Mouse (Mus musculus) liver, embryonic 14.5 days (tissue): ENCODE data around the gene Dhrs3. TPM values are rescaled to one million over a fixed set of nuclear protein-coding genes. Genes with fewer than 3 reads are reported as not detected.

ENCODE experiments used
- ATAC-seq: fragments of 200-750 bp; cut with Nextera tagmentation; 2 replicates; pipeline ENCODE4 v1.8.0; 2017; ENCODE audit warnings: moderate number of reproducible peaks, mild to moderate bottlenecking, moderate library complexity; ENCODE audit not compliant: insufficient read depth
- DNase-seq, 3 experiments: peaks; one replicate each; pipeline ENCODE4 v3.0.0-alpha.2; 2012 to 2013; ENCODE audit warnings: low read depth in 3 of 3, low spot score in 3 of 3
- H3K27ac ChIP-seq: fragments of 300-500 bp; sonication (generic); 2 replicates; pipeline ENCODE4 v1.5.1; 2014; ENCODE audit warnings: moderate library complexity, mild to moderate bottlenecking, control low read depth, inconsistent platforms
- H3K27me3 ChIP-seq: fragments of 300-500 bp; sonication (generic); 2 replicates; pipeline ENCODE4 v1.6.1; 2014; ENCODE audit warnings: mild to moderate bottlenecking, low read length, moderate library complexity; ENCODE audit not compliant: control insufficient read depth, insufficient read depth
- H3K36me3 ChIP-seq: fragments of 300-500 bp; sonication (generic); replicated peaks from 2 replicates; pipeline ENCODE4 v1.6.1; 2014; ENCODE audit warnings: low read depth; ENCODE audit not compliant: control insufficient read depth, insufficient read depth
- H3K4me1 ChIP-seq, 2 experiments: fragments of 200-500 bp in 1 of 2; fragments of 300-500 bp in 1 of 2; sonication (generic) in 1 of 2; replicated peaks; 2 replicates each; pipeline ENCODE4 v1.6.1; 2012 to 2014; ENCODE audit warnings: antibody characterized with exemption in 1 of 2, inconsistent platforms in 1 of 2, low read length in 1 of 2; ENCODE audit not compliant: control insufficient read depth in 2 of 2, insufficient read depth in 2 of 2
- H3K4me2 ChIP-seq: fragments of 300-500 bp; sonication (generic); 2 replicates; pipeline ENCODE4 v1.6.1; 2014; ENCODE audit warnings: low read depth, mild to moderate bottlenecking, control low read depth, moderate library complexity
- H3K4me3 ChIP-seq, 2 experiments: fragments of 200-500 bp in 1 of 2; fragments of 300-500 bp in 1 of 2; sonication (generic) in 1 of 2; 2 replicates each; pipeline ENCODE4 v1.5.1; 2012 to 2014; ENCODE audit warnings: low read depth in 2 of 2, low read length in 2 of 2, mild to moderate bottlenecking in 2 of 2, control low read depth in 1 of 2, inconsistent platforms in 1 of 2, moderate library complexity in 1 of 2; ENCODE audit not compliant: insufficient read depth in 1 of 2
- H3K9ac ChIP-seq: fragments of 300-500 bp; sonication (generic); replicated peaks from 2 replicates; pipeline ENCODE4 v1.6.1; 2014; ENCODE audit warnings: mild to moderate bottlenecking, control low read depth, moderate library complexity
- H3K9me3 ChIP-seq: fragments of 300-500 bp; sonication (generic); 2 replicates; pipeline ENCODE4 v1.6.1; 2016; ENCODE audit warnings: low read length, mixed read lengths; ENCODE audit not compliant: control insufficient read depth
- CTCF ChIP-seq: IDR thresholded peaks from 2 replicates; pipeline ENCODE4 v1.5.1; 2016; ENCODE audit warnings: antibody characterized with exemption, low read depth, control low read depth
- EP300 ChIP-seq: IDR thresholded peaks from 2 replicates; pipeline ENCODE4 v1.6.1; 2016; ENCODE audit warnings: antibody characterized with exemption, low read depth
- WGBS: fragments of 180-500 bp; shearing (Covaris S2); extraction: QIAGEN DNeasy Blood & Tissue Kit; methylation state at CpG from one replicate; pipeline ENCODE4 v1.1.7; 2014; ENCODE audit not compliant: insufficient replicate concordance; 5-methylcytosine and 5-hydroxymethylcytosine counted together
- polyA plus RNA-seq, 2 experiments: library from polyadenylated mRNA; depleted of rRNA in 1 of 2; stranded (reverse) in 1 of 2; unstranded in 1 of 2; fragments of >200 nt; fragmentation: Nextera tagmentation in 1 of 2; extraction: Ambion mirVana in 1 of 2; gene quantifications; 2 replicates each; pipeline versions ENCODE4 v1.2.1 to v1.2.3; 2012 to 2014

The Dhrs3 gene
- polyA plus RNA-seq, 2 experiments = 12.5 to 21.3 TPM

DNA sequence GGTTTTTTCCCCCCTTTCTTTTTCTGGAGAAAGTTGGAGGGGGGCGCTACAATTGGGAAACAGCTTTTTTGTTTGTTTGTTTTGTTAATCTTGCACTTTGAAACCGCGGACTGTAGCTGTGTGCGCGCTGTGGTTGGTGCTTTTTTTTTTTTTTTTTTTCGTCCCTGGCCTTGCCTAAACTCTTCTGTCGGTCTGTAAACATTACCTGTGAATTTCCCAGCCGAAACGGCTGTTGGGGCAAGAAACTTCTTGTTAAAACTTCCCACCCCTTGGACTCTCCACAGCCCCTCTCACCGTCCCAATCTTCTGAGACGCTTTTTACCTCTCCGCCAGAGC, 278 bp downstream of the Dhrs3 start:
- no peaks in the 10 kb centered on the region for H3K36me3 ChIP-seq
- no peak for ATAC-seq
- no peak for TF ChIP-seq CTCF
- TF ChIP-seq EP300 = no peak

DNA sequence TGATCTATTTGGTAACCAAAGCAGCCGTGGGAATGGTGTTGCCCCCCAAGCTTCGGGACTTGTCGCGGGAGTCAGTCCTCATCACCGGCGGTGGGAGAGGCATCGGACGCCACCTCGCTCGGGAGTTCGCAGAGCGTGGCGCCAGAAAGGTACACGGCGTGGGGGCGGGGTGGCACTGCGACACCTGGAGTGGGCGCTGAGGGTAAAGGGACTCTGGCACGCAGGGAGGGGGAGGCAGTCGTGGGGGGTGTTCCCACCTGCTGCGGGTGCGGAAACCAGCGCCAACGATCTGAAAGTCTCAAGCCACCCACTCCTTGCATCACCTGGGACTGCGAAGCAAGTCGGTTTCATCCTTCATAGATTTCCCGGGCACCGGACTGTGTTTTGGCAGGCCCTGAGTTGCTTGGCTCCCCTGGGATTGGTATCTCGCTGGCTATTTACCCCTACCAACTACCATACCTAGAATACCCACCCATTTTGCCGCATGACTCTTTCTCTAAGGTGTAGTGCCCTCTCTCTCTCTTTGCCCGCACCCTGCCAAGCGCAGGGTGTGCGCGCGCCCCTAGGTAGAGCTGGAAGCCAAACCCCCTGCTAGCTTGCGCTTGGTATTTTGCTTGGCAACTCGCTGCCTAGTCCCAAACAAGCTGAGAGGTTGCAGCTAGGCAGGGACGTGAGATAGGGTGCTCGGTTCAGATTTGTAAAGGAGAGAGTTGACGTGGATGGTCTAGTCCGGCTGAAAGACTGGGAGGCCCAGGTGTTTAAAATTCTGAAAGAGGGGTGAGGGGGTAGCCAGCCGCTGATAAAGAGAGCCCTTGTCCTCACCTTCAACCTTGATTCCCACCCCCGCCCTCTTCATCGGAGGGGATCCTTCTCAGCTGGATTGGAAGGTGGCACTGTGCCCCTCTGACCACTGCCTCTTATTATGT, 1.2 kb downstream of the Dhrs3 start:
- Histone ChIP-seq H3K4me2 (peak overlapping the region; percentile 72), H3K4me1 (peaks cover 0 to 8% of the 10 kb centered on the region in 2 experiments; a peak in 3 of 4 replicates), H3K9ac (peak overlapping the region; percentile 28), H3K27ac (no peak overlapping the region), H3K36me3 (no peaks in the 10 kb centered on the region), H3K9me3 (no peaks in the 10 kb centered on the region), H3K4me3 (peak overlapping the region; percentile 56 to 59), H3K27me3 (peaks cover 33% of the 10 kb centered on the region)
- DNase-seq = no peak
- 2% methylated on average over 44 of the region's 44 CpGs for WGBS
- TF ChIP-seq CTCF (no peak), EP300 (no peak)
- ATAC-seq = no peak

More for the DNA sequence above, 278 bp downstream of the Dhrs3 start:
- Histone ChIP-seq H3K4me2 (peak overlapping the region; percentile 72), H3K4me3 (peak overlapping the region; percentile 56 to 59), H3K27me3 (peaks cover 33% of the 10 kb centered on the region), H3K4me1 (peaks cover 0 to 6% of the 10 kb centered on the region in 2 experiments; a peak in 3 of 4 replicates), H3K9me3 (no peaks in the 10 kb centered on the region), H3K9ac (peak overlapping the region; percentile 28), H3K27ac (no peak overlapping the region)
- no peak for DNase-seq
- under 1% methylated on average over 12 of the region's 12 CpGs for WGBS

DNA sequence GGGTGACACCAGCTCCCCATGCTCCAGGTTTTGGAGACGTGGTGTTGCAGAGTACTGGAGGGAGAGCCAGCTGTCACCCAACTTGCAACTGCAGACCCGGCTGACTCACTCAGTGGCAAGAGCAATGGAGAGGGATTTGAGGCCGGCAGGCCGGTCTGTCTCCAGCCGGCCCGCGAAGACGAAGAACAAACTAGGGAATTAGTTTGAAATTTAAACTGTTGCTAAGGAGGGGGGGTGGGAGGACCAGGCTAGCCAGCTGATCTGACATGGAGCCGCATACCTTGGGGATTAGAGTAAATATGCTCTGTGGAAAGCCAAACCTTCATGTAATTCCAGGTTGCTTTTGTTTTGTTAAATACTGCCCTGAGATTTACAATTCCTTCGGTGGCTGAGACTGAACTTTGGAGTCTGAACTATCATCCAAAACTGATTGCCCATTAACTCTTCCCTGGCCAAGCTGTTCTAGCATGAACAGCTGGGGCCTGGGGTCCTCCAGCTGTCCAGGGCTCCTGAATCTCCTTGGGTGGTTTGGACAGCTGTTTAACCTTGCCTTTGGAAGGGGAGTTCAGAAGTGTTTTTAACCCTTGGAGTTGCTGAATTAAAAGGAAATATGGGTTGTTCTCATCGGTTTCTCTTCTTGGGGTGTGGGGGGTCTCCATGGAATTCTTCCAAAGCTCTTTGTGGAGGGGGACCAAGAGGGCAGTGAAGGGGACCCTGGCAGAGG, 2.0 kb downstream of the Dhrs3 start:
- DNase-seq (no peak), ATAC-seq (no peak)
- no peak for TF ChIP-seq EP300
- TF ChIP-seq CTCF = no peak
- Histone ChIP-seq H3K27ac (no peak overlapping the region), H3K9me3 (no peaks in the 10 kb centered on the region), H3K27me3 (peaks cover 33% of the 10 kb centered on the region), H3K9ac (peak overlapping the region; percentile 28; the same call in 1 of the 2 replicates), H3K4me1 (peaks cover 0 to 8% of the 10 kb centered on the region in 2 experiments; a peak in 3 of 4 replicates), H3K36me3 (no peaks in the 10 kb centered on the region), H3K4me2 (peak overlapping the region; percentile 72), H3K4me3 (peak overlapping the region; percentile 56 to 59)
- 11% methylated on average over 11 of the region's 11 CpGs for WGBS

DNA sequence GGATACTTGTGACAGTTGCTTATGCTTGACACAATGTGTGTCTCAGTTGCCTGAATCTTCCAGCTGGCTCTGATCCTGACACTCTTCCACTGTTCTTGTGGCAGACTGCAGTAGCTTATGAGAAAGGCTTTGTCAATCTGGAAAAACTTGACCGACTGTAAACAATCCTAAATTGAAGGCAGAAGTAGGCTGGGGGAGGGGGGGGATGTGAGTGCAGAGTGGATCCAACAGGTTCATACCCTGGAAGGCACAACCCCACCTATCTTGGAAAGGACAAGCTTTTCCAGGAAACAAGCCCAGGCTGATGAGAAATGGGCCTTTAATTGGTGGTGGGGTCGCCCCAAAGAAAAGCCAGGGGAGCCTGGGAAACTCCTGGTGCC, 2.6 kb downstream of the Dhrs3 start:
- Histone ChIP-seq H3K27me3 (peaks cover 33% of the 10 kb centered on the region), H3K4me2 (peak overlapping the region; percentile 72), H3K27ac (no peak overlapping the region), H3K9me3 (no peaks in the 10 kb centered on the region), H3K36me3 (no peaks in the 10 kb centered on the region), H3K4me3 (peak overlapping the region; percentile 16 to 59; a peak in 3 of 4 replicates), H3K9ac (0 out of 2 replicates have a peak overlapping the region, but pooled peaks have one; percentile 13), H3K4me1 (peaks cover 0 to 13% of the 10 kb centered on the region in 2 experiments; a peak in 3 of 4 replicates)
- ATAC-seq (no peak), DNase-seq (no peak)
- TF ChIP-seq CTCF (no peak), EP300 (no peak)
- WGBS = 48% methylated on average over 2 of the region's 2 CpGs

DNA sequence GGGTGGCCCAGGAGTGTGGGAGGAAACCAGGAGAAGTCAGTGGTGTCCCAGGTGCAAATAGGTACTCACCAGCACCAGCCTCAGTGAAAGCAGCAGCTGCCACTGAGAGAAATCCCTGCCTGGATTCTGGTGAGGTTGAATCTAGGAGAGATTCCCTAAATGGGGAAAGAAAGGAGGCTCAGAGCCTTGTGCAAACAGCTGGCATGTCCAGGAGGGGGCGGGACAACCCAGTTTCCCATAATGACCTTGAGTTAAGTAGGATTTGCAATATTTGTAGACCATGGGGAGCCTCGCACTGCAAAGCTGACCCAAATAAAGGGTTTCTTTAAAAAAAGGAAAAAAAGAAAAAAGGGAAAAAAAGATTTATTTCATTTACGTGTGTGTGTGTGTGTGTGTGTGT, 3.7 kb downstream of the Dhrs3 start:
- no peak for DNase-seq
- Histone ChIP-seq H3K27me3 (peaks cover 33% of the 10 kb centered on the region), H3K4me1 (peaks cover 7 to 20% of the 10 kb centered on the region in 2 experiments), H3K36me3 (no peaks in the 10 kb centered on the region), H3K4me3 (no peak overlapping the region), H3K4me2 (peak overlapping the region; percentile 41), H3K9ac (no peak overlapping the region), H3K27ac (no peak overlapping the region), H3K9me3 (no peaks in the 10 kb centered on the region)
- ATAC-seq = no peak
- TF ChIP-seq CTCF (peak; percentile 35), EP300 (no peak)
- WGBS = 50% methylated on average over 3 of the region's 3 CpGs
